Mouse (Mus musculus) spleen, adult 2 months (tissue): ENCODE measurements around the gene Pde8b.

ENCODE experiments used
- CTCF ChIP-seq: fragments of 200-500 bp; IDR thresholded peaks from 2 replicates; pipeline ENCODE4 v1.5.1; 2011; ENCODE audit warnings: mild to moderate bottlenecking, inconsistent platforms; ENCODE audit not compliant: insufficient read depth, insufficient read length, insufficient replicate concordance; ENCODE audit errors: extremely low read depth
- POLR2A ChIP-seq: fragments of 200-500 bp; IDR thresholded peaks from 2 replicates; pipeline ENCODE4 v1.6.1; 2011; ENCODE audit warnings: low read depth, low read length, inconsistent platforms

- TF ChIP-seq POLR2A (no peak), CTCF (no peak)
These were observed 232.9 kb downstream of the Pde8b start for GRCm38 (mm10) chr13:95017278-95017677.
